Mouse (Mus musculus): ENCODE data around the gene Haus8.

DNA sequence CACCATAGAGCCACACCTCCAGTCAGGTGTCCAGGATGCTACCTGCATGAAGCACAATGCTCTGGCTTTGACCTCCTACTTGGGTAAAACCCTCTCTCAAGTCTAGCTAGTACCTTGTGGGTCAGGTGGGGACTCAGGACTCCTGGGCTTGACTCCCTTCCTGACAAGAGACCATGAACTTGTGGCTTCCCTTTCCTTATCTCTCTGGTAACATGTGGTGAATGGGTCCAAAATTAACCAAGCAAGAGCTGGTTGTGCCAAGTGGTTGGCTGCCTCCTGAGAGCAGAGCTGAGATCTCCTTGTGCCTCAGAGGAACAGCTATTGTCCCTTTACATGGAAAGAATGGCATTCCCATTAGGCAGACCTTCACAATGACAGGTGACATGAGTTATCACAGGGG lies 1.7 kb upstream of the Haus8 start:
- TF ChIP-seq POLR2A (IDR thresholded peaks at IDR 0.05; ENCODE audit: extremely low read depth, insufficient read depth, low read length) (no peak), CTCF (IDR thresholded peaks at IDR 0.05; ENCODE audit: low read depth, low read length) (no peak)
